Mouse (Mus musculus) CD4-positive helper T cell, adult 2 months (primary cell): ENCODE results near the gene 4930535I16Rik.

ENCODE experiments used
- DNase-seq: peaks from one replicate; pipeline ENCODE4 v3.0.0-alpha.2; 2012; ENCODE audit warnings: low read depth, missing footprints, low spot score

4930535I16Rik gene

GRCm38 (mm10) chr4:123905126-123905668 lies 12.6 kb downstream of the 4930535I16Rik start:
- DNase-seq: no peak

GRCm38 (mm10) chr4:123904333-123905125 lies 13.3 kb downstream of the 4930535I16Rik start, which contains the start of gene Mycbp:
Gene Mycbp, plus strand, starts transcription at chr4:123904832.
- peak; percentile 98 for DNase-seq

GRCm38 (mm10) chr4:123903432-123903831 lies 14.4 kb downstream of the 4930535I16Rik start:
- DNase-seq: no peak

GRCm38 (mm10) chr4:123898696-123899095 lies 19.1 kb downstream of the 4930535I16Rik start:
- peak; percentile 52 for DNase-seq

- DNase-seq: no peak
Measured at GRCm38 (mm10) chr4:123894295-123894694, 23.5 kb downstream of the 4930535I16Rik start.

GRCm38 (mm10) chr4:123893726-123894125 lies 24.1 kb downstream of the 4930535I16Rik start:
- no peak for DNase-seq
